Mouse (Mus musculus): ENCODE measurements around the gene Syce3. TPM values are rescaled to one million over a fixed set of nuclear protein-coding genes. Genes with fewer than 3 reads are reported as not detected.

Syce3 gene
- polyA plus RNA-seq, 1 experiment from 2014 or later, result 3.4 TPM

DNA sequence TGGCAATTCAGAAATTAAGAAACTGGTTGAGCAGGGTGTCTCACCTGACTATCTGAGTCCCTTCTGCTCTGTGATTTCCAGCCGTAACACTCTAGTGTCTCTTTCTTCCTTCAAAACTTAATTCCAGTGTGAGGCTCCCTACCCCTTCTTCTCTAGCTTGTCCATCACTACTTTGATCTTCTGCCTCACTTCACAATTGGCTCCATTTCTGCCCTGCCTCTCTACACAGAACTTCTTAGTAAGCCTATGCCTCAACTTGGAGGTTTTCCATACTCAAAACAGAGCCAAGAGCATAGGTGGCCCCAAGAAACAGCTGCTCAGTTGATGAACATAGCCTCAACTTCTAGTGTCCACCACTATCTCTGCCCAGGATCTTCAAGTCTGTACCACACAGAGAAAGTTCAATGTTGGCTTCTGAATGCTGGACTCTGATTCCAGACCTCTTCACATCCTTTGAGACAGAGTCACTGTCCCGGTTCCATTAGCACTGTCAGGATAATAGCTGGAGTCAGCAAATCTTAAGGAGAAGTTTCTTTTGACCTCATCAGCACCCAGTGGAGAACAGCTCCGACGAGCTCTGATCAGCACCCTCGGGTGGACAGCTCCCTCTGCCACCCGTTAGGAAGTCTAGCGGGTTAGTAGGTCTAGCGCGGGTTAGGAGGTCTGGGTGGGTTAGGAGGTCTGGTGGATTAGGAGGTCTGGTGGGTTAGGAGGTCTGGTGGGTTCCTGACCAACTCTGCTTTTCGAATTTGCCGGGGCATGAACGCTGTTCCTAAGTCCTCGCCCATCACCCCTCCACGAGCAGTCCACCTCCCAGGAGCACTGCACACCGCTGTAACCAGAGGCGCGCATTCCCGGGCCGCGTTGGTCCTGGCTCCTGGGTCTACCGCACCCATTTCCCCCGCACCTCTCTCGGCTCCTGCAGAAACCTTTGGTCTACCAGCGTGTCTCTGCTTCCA lies 42.9 kb upstream of the Syce3 start:
- no peaks in the 10 kb centered on the region for H3K36me3 ChIP-seq (ENCODE audit: control insufficient read depth, insufficient read depth)
- H3K4me2 ChIP-seq (replicated peaks; ENCODE audit: low read depth), result peak overlapping the region; percentile 69
- H3K27ac ChIP-seq (ENCODE audit: low read depth, low read length), result no peak overlapping the region
- no peak for TF ChIP-seq CTCF (IDR thresholded peaks at IDR 0.05; ENCODE audit: low read depth)
- 6% methylated on average over 16 of the region's 24 CpGs for WGBS
- peaks cover 28% of the 10 kb centered on the region for H3K27me3 ChIP-seq (replicated peaks; ENCODE audit: control insufficient read depth, insufficient read depth, low read length)
- H3K9me3 ChIP-seq (ENCODE audit: control insufficient read depth), result no peaks in the 10 kb centered on the region
- peak; percentile 63; the same call in 1 of the 2 replicates for ATAC-seq
- H3K9ac ChIP-seq (ENCODE audit: low read depth, low read length), result no peak overlapping the region
- H3K4me3 ChIP-seq (ENCODE audit: low read depth, low read length), result peak overlapping the region; percentile 39; the same call in 1 of the 2 replicates
- no peaks in the 10 kb centered on the region for H3K4me1 ChIP-seq (replicated peaks; ENCODE audit: control insufficient read depth, insufficient read depth, low read length)

DNA sequence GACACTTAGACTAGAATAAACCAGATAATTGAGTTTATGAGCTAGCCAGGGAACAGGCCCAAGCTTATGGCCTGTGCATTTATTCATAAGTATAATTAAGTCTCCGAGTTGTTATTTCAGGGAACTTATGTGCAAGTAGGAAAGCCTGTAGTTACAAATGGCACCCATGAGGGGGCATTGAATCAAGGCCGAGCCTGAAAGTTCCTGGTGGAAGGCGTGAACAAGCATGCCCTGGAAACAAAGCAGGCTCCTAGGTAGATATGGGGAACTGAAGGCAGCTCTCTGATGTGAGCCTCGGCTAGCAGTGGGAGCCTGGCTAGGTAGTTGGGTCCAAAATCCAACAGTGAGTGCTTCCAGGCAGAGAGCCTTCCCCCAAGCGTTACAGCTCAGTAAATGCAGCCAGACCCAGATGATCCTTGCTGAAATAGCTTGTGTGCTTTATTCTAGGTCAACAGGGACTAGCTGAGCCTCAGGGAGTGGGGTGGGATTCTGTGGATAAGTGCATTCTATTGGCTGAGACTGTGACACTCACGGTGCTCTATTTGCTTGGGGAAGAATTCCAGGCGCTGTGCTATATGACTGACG lies 32.3 kb upstream of the Syce3 start:
- no peak overlapping the region for H3K9ac ChIP-seq (ENCODE audit: low read depth, low read length)
- no peak overlapping the region for H3K4me3 ChIP-seq (ENCODE audit: low read depth, low read length)
- ATAC-seq, result no peak
- no peaks in the 10 kb centered on the region for H3K27me3 ChIP-seq (replicated peaks; ENCODE audit: control insufficient read depth, insufficient read depth, low read length)
- WGBS, result 36% methylated on average over 8 of the region's 8 CpGs
- H3K4me1 ChIP-seq (replicated peaks; ENCODE audit: control insufficient read depth, insufficient read depth, low read length), result no peaks in the 10 kb centered on the region
- TF ChIP-seq CTCF (IDR thresholded peaks at IDR 0.05; ENCODE audit: low read depth), result peak; percentile 55
- H3K36me3 ChIP-seq (ENCODE audit: control insufficient read depth, insufficient read depth), result no peaks in the 10 kb centered on the region
- no peaks in the 10 kb centered on the region for H3K9me3 ChIP-seq (ENCODE audit: control insufficient read depth)
- no peak overlapping the region for H3K27ac ChIP-seq (ENCODE audit: low read depth, low read length)
- H3K4me2 ChIP-seq (replicated peaks; ENCODE audit: low read depth), result no peak overlapping the region

DNA sequence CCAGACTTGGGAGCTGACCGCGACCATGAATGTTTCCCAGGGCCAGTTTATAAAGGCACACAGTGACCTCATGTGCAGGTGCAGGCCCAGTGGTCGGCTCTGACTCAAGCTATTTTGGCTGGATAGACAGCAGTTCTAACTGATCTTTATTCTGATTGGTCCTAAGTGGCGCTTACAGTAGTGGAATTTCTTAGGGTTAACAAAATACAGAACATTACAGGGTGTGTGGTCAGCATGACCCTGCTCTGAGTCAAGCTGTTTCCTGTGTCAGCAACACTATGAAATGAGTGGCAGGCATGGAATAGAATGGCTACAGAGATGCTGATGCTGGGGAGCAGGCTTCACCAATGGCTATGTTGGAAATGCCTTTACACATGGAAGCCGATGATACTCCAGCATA lies 25.6 kb upstream of the Syce3 start:
- H3K9ac ChIP-seq (ENCODE audit: low read depth, low read length), result no peak overlapping the region
- H3K4me1 ChIP-seq (replicated peaks; ENCODE audit: control insufficient read depth, insufficient read depth, low read length), result no peaks in the 10 kb centered on the region; the same call in 1 of the 2 replicates
- H3K36me3 ChIP-seq (ENCODE audit: control insufficient read depth, insufficient read depth), result no peaks in the 10 kb centered on the region
- no peak overlapping the region for H3K4me2 ChIP-seq (replicated peaks; ENCODE audit: low read depth)
- 86% methylated on average over 5 of the region's 5 CpGs for WGBS
- no peaks in the 10 kb centered on the region for H3K9me3 ChIP-seq (ENCODE audit: control insufficient read depth)
- no peak for ATAC-seq
- H3K27me3 ChIP-seq (replicated peaks; ENCODE audit: control insufficient read depth, insufficient read depth, low read length), result no peaks in the 10 kb centered on the region
- TF ChIP-seq CTCF (IDR thresholded peaks at IDR 0.05; ENCODE audit: low read depth), result no peak
- no peak overlapping the region for H3K27ac ChIP-seq (ENCODE audit: low read depth, low read length)
- no peak overlapping the region for H3K4me3 ChIP-seq (ENCODE audit: low read depth, low read length)

DNA sequence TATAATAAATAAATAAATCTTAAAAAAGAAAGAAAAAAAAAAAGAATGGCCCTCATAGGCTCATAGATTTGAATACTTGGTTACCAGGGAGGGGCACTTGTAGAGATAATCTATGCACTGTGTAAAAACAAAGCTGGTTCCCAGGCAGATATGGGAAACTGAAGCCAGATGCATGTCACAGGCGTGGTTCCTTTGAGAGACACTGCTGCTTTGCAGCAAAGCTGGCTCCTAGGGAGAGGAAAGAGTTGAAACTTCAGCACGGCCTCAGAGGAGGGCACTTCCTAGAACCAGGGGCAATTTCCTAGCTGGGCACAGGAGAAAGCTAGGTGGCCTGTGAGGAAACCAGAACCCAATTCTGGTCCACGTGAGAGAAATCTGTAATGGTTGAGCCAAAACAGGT lies 23.8 kb upstream of the Syce3 start:
- ATAC-seq, result no peak
- H3K4me3 ChIP-seq (ENCODE audit: low read depth, low read length), result no peak overlapping the region
- H3K4me1 ChIP-seq (replicated peaks; ENCODE audit: control insufficient read depth, insufficient read depth, low read length), result no peaks in the 10 kb centered on the region; the same call in 1 of the 2 replicates
- H3K9ac ChIP-seq (ENCODE audit: low read depth, low read length), result no peak overlapping the region
- no peak overlapping the region for H3K27ac ChIP-seq (ENCODE audit: low read depth, low read length)
- no peak for TF ChIP-seq CTCF (IDR thresholded peaks at IDR 0.05; ENCODE audit: low read depth)
- no peaks in the 10 kb centered on the region for H3K27me3 ChIP-seq (replicated peaks; ENCODE audit: control insufficient read depth, insufficient read depth, low read length)
- H3K9me3 ChIP-seq (ENCODE audit: control insufficient read depth), result no peaks in the 10 kb centered on the region
- no peaks in the 10 kb centered on the region for H3K36me3 ChIP-seq (ENCODE audit: control insufficient read depth, insufficient read depth)
- 66% methylated on average over 3 of the region's 3 CpGs for WGBS
- no peak overlapping the region for H3K4me2 ChIP-seq (replicated peaks; ENCODE audit: low read depth)

DNA sequence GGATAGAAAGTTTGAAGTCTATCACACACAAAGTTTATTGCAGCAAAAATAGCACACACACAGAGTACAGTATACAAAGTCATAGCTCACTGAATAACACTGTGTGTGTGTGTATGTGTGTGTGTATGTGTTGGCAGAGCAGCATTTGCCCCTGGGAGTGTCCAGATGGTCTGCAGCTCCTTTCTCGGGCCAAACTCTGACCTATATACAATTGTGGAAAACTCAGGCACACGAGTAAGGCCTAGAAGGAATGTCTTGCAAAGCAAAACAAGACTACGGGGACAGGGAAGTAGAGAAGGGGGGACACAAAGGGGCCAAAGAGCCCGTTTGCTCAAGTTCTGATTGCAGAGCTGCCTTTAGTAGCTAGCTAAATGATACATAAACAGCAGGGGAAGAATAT lies 22.6 kb upstream of the Syce3 start:
- Histone ChIP-seq H3K27ac (ENCODE audit: low read depth, low read length) (no peak overlapping the region), H3K9ac (ENCODE audit: low read depth, low read length) (no peak overlapping the region), H3K36me3 (ENCODE audit: control insufficient read depth, insufficient read depth) (no peaks in the 10 kb centered on the region), H3K4me3 (ENCODE audit: low read depth, low read length) (no peak overlapping the region), H3K27me3 (replicated peaks; ENCODE audit: control insufficient read depth, insufficient read depth, low read length) (no peaks in the 10 kb centered on the region), H3K4me1 (replicated peaks; ENCODE audit: control insufficient read depth, insufficient read depth, low read length) (peaks cover 8% of the 10 kb centered on the region; the same call in 1 of the 2 replicates), H3K9me3 (ENCODE audit: control insufficient read depth) (no peaks in the 10 kb centered on the region), H3K4me2 (replicated peaks; ENCODE audit: low read depth) (no peak overlapping the region)
- WGBS, result 70% methylated on average over 4 of the region's 4 CpGs
- ATAC-seq, result no peak
- TF ChIP-seq CTCF (IDR thresholded peaks at IDR 0.05; ENCODE audit: low read depth), result no peak

DNA sequence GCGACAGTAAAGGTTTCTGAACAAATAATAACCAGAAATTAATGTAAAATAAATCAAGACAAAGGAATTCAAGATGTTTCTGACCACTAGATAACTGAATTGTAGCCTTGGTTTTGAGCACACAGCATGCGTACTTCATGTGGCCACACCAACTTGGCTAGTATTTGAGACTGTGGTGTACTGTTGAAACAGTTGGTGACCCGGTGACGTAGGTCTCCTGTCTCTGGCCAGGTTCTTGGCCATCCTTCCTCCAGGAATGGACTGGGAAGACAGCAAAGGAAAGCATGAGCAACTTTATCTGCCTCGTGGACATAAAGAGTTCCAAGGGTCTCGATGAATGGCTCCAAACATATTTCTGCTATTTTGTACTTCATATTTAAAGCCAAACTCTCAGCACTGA lies 21.5 kb upstream of the Syce3 start:
- 94% methylated on average over 6 of the region's 6 CpGs for WGBS
- H3K4me2 ChIP-seq (replicated peaks; ENCODE audit: low read depth), result no peak overlapping the region
- H3K36me3 ChIP-seq (ENCODE audit: control insufficient read depth, insufficient read depth), result peaks cover 9% of the 10 kb centered on the region
- peaks cover 8% of the 10 kb centered on the region; the same call in 1 of the 2 replicates for H3K4me1 ChIP-seq (replicated peaks; ENCODE audit: control insufficient read depth, insufficient read depth, low read length)
- no peak for TF ChIP-seq CTCF (IDR thresholded peaks at IDR 0.05; ENCODE audit: low read depth)
- no peak overlapping the region for H3K4me3 ChIP-seq (ENCODE audit: low read depth, low read length)
- H3K27me3 ChIP-seq (replicated peaks; ENCODE audit: control insufficient read depth, insufficient read depth, low read length), result no peaks in the 10 kb centered on the region
- ATAC-seq, result no peak
- no peaks in the 10 kb centered on the region for H3K9me3 ChIP-seq (ENCODE audit: control insufficient read depth)
- no peak overlapping the region for H3K9ac ChIP-seq (ENCODE audit: low read depth, low read length)
- H3K27ac ChIP-seq (ENCODE audit: low read depth, low read length), result no peak overlapping the region
